Mouse (Mus musculus) stomach, embryonic 14.5 days (tissue): ENCODE measurements around the gene Nlgn2. TPM values are rescaled to one million over a fixed set of nuclear protein-coding genes. Genes with fewer than 3 reads are reported as not detected.

ENCODE experiments used
- ATAC-seq: fragments of 200-750 bp; cut with Nextera tagmentation; 2 replicates; pipeline ENCODE4 v1.8.0; 2017; ENCODE audit warnings: low read depth, moderate TSS enrichment; ENCODE audit not compliant: insufficient number of reproducible peaks, insufficient read depth, low FRiP score
- H3K27ac ChIP-seq: fragments of 300-500 bp; sonication (generic); 2 replicates; pipeline ENCODE4 v1.5.1; 2014; ENCODE audit warnings: mild to moderate bottlenecking, low read length, moderate library complexity, mixed read lengths
- H3K27me3 ChIP-seq: fragments of 300-500 bp; sonication (generic); 2 replicates; pipeline ENCODE4 v1.6.1; 2014; ENCODE audit warnings: low read length, control low read depth, mixed read lengths; ENCODE audit not compliant: control insufficient read depth, insufficient read depth
- H3K36me3 ChIP-seq: fragments of 300-500 bp; sonication (generic); 2 replicates; pipeline ENCODE4 v1.6.1; 2014; ENCODE audit warnings: mild to moderate bottlenecking, control low read depth, low read length, moderate library complexity, mixed read lengths; ENCODE audit not compliant: control insufficient read depth, insufficient read depth
- H3K4me1 ChIP-seq: fragments of 300-500 bp; sonication (generic); 2 replicates; pipeline ENCODE4 v1.6.1; 2014; ENCODE audit warnings: low read length, control low read depth, mixed read lengths; ENCODE audit not compliant: control insufficient read depth, insufficient read depth
- H3K4me2 ChIP-seq: fragments of 300-500 bp; sonication (generic); replicated peaks from 2 replicates; pipeline ENCODE4 v1.6.1; 2014; ENCODE audit warnings: low read depth, low read length, control low read depth
- H3K4me3 ChIP-seq: fragments of 300-500 bp; sonication (generic); 2 replicates; pipeline ENCODE4 v1.5.1; 2014; ENCODE audit warnings: low read depth, low read length, control low read depth
- H3K9ac ChIP-seq: fragments of 300-500 bp; sonication (generic); replicated peaks from 2 replicates; pipeline ENCODE4 v1.6.1; 2014; ENCODE audit warnings: low read depth, mild to moderate bottlenecking, control low read depth, low read length, moderate library complexity, mixed read lengths
- H3K9me3 ChIP-seq: fragments of 300-500 bp; sonication (generic); 2 replicates; pipeline ENCODE4 v1.6.1; 2016; ENCODE audit warnings: low read depth, low read length, control low read depth; ENCODE audit not compliant: control insufficient read depth
- WGBS: fragments of 180-500 bp; shearing (Covaris S2); extraction: QIAGEN DNeasy Blood & Tissue Kit; methylation state at CpG from one replicate; pipeline ENCODE4 v1.1.7; 2014; 5-methylcytosine and 5-hydroxymethylcytosine counted together
- polyA plus RNA-seq: library from polyadenylated mRNA; unstranded; fragments of >200 nt; fragmentation: Nextera tagmentation; extraction: Ambion mirVana; gene quantifications from 2 replicates; pipeline ENCODE4 v1.2.1, GENCODE M21; 2014

Gene Nlgn2
- polyA plus RNA-seq, 1 experiment from 2014 or later: 11.9 TPM

DNA sequence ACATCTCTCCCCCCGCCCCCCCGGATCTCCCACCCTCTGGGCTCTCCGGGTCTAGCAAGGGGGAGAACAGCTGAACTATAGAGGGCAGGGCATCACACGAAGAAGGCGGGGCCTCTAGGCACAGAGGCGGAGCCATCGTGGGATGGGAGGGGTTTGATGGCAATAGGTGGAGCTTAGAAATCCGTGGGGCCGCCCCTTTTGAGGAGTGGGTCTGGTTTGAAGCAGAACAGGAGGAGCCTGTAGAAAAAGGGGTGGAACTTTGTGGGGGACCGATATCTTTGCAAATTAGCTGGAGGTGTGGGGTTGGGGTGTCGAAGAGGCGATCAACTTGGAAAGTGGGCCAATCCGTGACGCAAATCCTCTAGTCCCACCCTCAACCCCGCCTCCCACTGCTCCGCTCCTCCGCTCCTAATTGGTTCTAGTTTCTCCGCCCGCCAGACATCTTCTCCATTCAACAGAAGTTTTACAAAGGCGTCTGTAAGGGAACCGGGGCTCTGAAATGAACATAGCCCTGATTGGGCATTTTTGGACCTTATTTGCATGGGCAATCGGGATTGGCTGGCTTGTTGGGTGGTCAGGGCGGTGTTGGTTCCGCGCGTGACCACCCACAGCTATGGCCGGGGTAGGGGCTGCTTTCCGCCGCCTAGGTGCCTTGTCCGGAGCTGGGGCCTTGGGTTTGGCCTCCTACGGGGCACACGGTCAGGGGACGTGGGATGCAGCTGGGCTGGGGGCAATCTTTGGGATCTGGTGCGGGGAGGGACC lies 549 bp upstream of the Nlgn2 start, which contains the start of gene Tmem256:
TSS of gene Tmem256 (plus strand) at position 563 of the 762 bp plus-strand sequence.
- peak; percentile 90 for ATAC-seq
- Histone ChIP-seq H3K9me3 (no peaks in the 10 kb centered on the region), H3K27ac (peak within 1 kb of the TSS; percentile 89), H3K27me3 (no peaks in the 10 kb centered on the region), H3K4me1 (peaks cover 28% of the 10 kb centered on the region), H3K4me3 (peak within 1 kb of the TSS; percentile 74), H3K36me3 (peaks cover 6% of the 10 kb centered on the region; the same call in 1 of the 2 replicates), H3K9ac (peak within 1 kb of the TSS; percentile 69), H3K4me2 (peak within 1 kb of the TSS; percentile 64)
- WGBS: 0% methylated on average over 34 of the region's 34 CpGs

DNA sequence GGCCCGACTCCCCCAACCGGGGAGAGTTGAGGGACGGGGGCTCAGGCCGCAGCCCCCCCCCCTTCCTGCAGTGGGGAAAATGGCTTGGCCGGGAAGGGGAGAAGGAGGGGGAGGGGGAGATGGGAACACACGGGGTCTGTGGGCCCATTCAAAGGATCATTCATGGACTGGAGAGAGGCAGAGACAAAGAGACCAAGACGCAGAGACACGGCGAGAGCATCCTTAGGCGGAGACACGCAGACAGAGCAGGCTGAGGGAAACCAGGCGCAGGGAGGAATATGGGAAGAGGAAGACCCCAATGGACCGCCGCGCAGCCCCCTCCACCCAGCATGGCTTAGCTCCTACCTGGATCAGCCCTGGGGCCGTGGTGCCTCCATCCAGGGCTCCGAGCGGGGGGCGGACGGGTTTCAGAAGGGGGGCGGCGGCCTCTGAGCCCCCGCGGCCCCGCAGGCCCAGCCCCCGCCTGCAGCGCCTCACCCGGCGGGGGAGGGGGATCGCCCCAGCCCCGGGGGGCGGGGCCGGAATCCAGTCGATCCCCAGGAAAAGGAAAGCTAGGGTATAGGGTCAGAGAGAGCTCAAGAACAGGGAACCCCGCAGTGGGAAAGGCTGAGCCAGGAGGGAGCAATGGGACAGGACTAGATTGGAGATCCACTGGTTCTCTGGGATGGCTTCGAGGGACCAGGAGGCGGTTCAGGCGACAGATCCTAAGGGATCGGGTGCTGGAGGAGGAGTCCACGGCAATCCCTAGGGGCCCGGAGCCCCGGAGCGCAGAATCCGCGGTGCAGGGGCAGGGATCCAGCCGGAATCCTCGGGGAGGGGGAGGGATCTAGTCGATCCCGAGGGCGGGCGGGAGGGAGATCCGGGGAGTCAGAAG lies 644 bp downstream of the Nlgn2 start:
- Histone ChIP-seq H3K36me3 (peaks cover 17% of the 10 kb centered on the region; the same call in 1 of the 2 replicates), H3K4me2 (peak overlapping the region; percentile 63), H3K4me1 (peaks cover 28% of the 10 kb centered on the region), H3K9ac (peak overlapping the region; percentile 69), H3K27me3 (no peaks in the 10 kb centered on the region), H3K9me3 (no peaks in the 10 kb centered on the region), H3K27ac (peak overlapping the region; percentile 89), H3K4me3 (peak overlapping the region; percentile 74)
- 1% methylated on average over 45 of the region's 52 CpGs for WGBS
- 0 out of 2 replicates have a peak, but pooled peaks have one; percentile 1 for ATAC-seq

- Histone ChIP-seq H3K27ac (no peak overlapping the region), H3K9me3 (no peaks in the 10 kb centered on the region), H3K4me1 (peaks cover 28% of the 10 kb centered on the region), H3K4me2 (peak overlapping the region; percentile 63), H3K4me3 (peak overlapping the region; percentile 74), H3K36me3 (peaks cover 17% of the 10 kb centered on the region; the same call in 1 of the 2 replicates), H3K9ac (no peak overlapping the region), H3K27me3 (no peaks in the 10 kb centered on the region)
- WGBS: 15% methylated on average over 4 of the region's 4 CpGs
- ATAC-seq: no peak
Measured at GRCm38 (mm10) chr11:69835966-69836335, 1.6 kb downstream of the Nlgn2 start.

DNA sequence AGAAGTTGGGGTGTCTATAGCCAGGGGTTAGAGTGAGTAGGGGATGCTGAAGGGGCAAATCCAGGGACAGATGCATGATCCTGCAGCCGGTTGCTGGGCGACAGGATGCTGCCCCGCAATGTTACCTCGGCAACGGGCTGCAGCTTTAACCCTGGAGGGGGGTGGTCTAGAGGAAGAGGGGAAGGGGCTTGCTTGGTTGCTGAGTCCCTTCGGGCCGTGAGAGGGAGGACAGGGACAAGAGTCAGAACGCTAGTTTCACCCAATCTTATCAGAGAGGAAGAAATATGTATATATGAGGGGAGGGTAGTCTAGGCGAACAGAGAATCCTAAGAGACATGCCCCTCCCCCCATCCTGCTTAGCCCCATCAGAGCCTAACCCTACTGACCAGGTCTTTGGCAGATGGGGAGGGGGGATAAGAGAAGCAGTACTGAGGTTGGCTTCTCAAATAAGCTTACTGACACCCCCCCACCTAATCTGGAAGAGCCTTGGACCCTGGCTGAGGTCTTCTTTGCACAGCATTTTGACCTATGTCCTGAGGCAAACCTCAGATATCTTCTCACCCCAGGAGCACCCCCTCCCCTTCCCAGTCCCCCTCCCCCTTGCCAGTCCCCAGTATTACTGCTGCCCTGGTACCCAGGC lies 2.1 kb downstream of the Nlgn2 start:
- Histone ChIP-seq H3K36me3 (peaks cover 17% of the 10 kb centered on the region; the same call in 1 of the 2 replicates), H3K27ac (no peak overlapping the region), H3K9me3 (no peaks in the 10 kb centered on the region), H3K4me2 (peak overlapping the region; percentile 63), H3K27me3 (no peaks in the 10 kb centered on the region), H3K4me1 (peaks cover 28% of the 10 kb centered on the region), H3K9ac (no peak overlapping the region), H3K4me3 (peak overlapping the region; percentile 74)
- 18% methylated on average over 9 of the region's 9 CpGs for WGBS
- no peak for ATAC-seq

GRCm38 (mm10) chr11:69834001-69834549 lies 3.5 kb downstream of the Nlgn2 start:
- Histone ChIP-seq H3K4me3 (peak overlapping the region; percentile 33), H3K4me1 (peaks cover 28% of the 10 kb centered on the region), H3K27ac (no peak overlapping the region), H3K9ac (peak overlapping the region; percentile 31), H3K36me3 (peaks cover 20% of the 10 kb centered on the region; the same call in 1 of the 2 replicates), H3K27me3 (no peaks in the 10 kb centered on the region), H3K4me2 (peak overlapping the region; percentile 63), H3K9me3 (no peaks in the 10 kb centered on the region)
- no peak for ATAC-seq
- WGBS: 7% methylated on average over 42 of the region's 48 CpGs

GRCm38 (mm10) chr11:69833554-69833953 lies 4.0 kb downstream of the Nlgn2 start:
- no peak overlapping the region for H3K27ac ChIP-seq
- peaks cover 28% of the 10 kb centered on the region for H3K4me1 ChIP-seq
- 65% methylated on average over 8 of the region's 8 CpGs for WGBS
- peak overlapping the region; percentile 31 for H3K9ac ChIP-seq
- peak overlapping the region; percentile 33 for H3K4me3 ChIP-seq
- H3K4me2 ChIP-seq: peak overlapping the region; percentile 63
- ATAC-seq: no peak
- H3K9me3 ChIP-seq: no peaks in the 10 kb centered on the region
- no peaks in the 10 kb centered on the region for H3K27me3 ChIP-seq
- H3K36me3 ChIP-seq: peaks cover 23% of the 10 kb centered on the region; the same call in 1 of the 2 replicates

GRCm38 (mm10) chr11:69828832-69829231 lies 8.8 kb downstream of the Nlgn2 start:
- Histone ChIP-seq H3K4me2 (no peak overlapping the region), H3K4me1 (peaks cover 3% of the 10 kb centered on the region), H3K9ac (no peak overlapping the region), H3K4me3 (no peak overlapping the region), H3K36me3 (peaks cover 57% of the 10 kb centered on the region), H3K9me3 (no peaks in the 10 kb centered on the region), H3K27ac (no peak overlapping the region), H3K27me3 (no peaks in the 10 kb centered on the region)
- WGBS: 73% methylated on average over 5 of the region's 5 CpGs
- ATAC-seq: no peak; the same call in 1 of the 2 replicates

- H3K9ac ChIP-seq: no peak overlapping the region
- no peak overlapping the region for H3K27ac ChIP-seq
- H3K4me2 ChIP-seq: no peak overlapping the region
- no peaks in the 10 kb centered on the region for H3K9me3 ChIP-seq
- ATAC-seq: no peak
- H3K4me1 ChIP-seq: no peaks in the 10 kb centered on the region
- peaks cover 34% of the 10 kb centered on the region for H3K36me3 ChIP-seq
- H3K4me3 ChIP-seq: no peak overlapping the region
- WGBS: 74% methylated on average over 2 of the region's 2 CpGs
- no peaks in the 10 kb centered on the region for H3K27me3 ChIP-seq
Measured at GRCm38 (mm10) chr11:69823456-69823855, 14.1 kb downstream of the Nlgn2 start.
